Mouse (Mus musculus): ENCODE measurements around the gene Crtc2.

GRCm38 (mm10) chr3:90264687-90265033 lies 10.7 kb downstream of the Crtc2 start:
- TF ChIP-seq CTCF (IDR thresholded peaks at IDR 0.05; ENCODE audit: insufficient read depth, low read length) (no peak), POLR2A (IDR thresholded peaks at IDR 0.05; ENCODE audit: borderline replicate concordance, extremely low read depth, low read depth, low read length) (no peak)
